Mouse (Mus musculus) kidney, postnatal 4 days (tissue): Measurements from ENCODE around the gene Ptgir.

ENCODE experiments used
- DNase-seq, 2 experiments: peaks; one replicate each; pipeline ENCODE4 v3.0.0; 2021; ENCODE audit warnings: mixed read lengths in 2 of 2

The Ptgir gene

DNA sequence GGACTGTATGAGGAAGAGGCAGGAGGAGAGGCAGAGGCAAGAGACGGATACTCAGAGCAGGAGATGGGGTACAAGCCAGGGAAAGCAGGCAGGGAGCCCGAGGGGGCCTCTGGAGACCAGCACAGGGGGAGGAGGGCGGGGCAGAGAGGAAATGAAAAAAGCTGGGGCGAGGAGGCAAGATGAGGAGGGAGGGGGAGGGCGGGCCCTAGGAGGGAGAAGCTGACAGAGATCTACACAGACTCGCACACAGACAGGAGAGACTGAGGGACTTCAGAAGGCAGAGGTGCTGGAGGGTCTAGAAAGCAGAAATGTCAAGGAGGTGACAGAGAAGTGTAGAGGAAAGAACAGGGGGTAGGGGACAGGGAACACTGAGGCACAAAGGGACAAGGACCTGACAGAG, at the start of gene Ptgir:
Gene Ptgir, plus strand, starts transcription at position 210 of the 400 bp plus-strand sequence.
- DNase-seq: peak; percentile 73 to 81

GRCm38 (mm10) chr7:16858336-16858735, 48.0 kb upstream of the Ptgir start:
- DNase-seq: peak; percentile 64 to 72

- DNase-seq: peak; percentile 75 to 76
Measured at GRCm38 (mm10) chr7:16859902-16860651, 46.2 kb upstream of the Ptgir start.

- no peak for DNase-seq
Measured at GRCm38 (mm10) chr7:16867488-16867887, 38.8 kb upstream of the Ptgir start.

DNA sequence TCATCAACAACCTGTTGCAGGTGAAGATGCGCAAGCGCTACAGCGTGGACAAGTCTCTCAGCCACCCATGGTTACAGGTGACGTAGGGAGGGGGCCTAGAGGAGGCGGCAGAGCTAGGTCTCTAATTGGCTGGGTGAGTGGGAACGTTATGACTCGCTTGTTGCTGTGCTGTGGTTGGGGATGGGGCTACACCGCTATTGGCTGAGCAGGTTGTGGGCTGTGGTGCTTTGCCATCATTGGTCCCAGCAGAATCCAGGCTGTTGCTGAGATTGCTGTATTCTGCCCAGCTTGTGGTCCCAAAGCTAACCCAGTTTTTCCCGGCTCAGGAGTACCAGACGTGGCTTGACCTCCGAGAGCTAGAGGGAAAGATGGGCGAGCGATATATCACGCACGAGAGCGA, 36.8 kb upstream of the Ptgir start:
- DNase-seq: peak; percentile 66 to 78

DNA sequence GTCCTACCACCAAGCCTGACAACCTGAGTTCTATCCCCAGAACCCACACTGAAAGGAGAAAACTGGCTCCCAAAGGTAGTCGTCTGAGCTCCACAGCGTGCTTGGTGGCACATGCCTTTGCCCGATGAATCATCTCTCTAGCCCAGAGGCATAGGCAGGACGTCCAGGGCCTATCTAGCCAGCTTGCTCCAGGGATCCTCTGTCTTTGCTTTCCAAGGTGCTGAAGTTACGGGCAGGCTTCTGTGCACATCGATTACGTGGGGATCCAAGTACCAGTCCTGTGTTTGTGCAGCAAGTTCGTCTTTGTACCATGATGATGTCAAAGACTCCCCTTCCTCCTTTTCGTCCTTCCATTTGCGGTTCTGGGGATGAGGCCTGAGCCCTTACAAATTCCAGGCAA, 34.7 kb upstream of the Ptgir start:
- DNase-seq: no peak

DNA sequence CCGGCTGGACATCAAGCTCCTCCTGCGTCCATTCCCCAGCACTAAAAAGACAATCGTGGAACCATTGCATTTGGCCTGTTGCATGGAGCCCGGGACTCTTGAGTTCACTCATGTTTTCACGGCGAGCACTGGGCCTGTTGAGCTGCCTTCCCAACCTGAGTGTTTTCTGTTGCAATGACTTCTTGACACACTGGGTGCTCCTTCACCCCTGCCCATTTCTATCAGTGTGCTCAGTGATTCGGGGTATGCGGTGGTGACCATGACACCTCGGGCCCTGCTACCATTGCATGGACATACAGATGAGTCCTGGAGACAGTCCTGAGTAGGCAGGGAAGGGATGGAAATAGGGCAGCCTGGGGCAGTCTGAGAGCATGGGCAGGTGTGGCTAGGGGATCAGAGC, 33.8 kb upstream of the Ptgir start:
- DNase-seq: no peak

GRCm38 (mm10) chr7:16873392-16873791, 32.9 kb upstream of the Ptgir start:
- DNase-seq: no peak

GRCm38 (mm10) chr7:16874190-16874589, 32.1 kb upstream of the Ptgir start:
- DNase-seq: peak; percentile 84 to 87

DNA sequence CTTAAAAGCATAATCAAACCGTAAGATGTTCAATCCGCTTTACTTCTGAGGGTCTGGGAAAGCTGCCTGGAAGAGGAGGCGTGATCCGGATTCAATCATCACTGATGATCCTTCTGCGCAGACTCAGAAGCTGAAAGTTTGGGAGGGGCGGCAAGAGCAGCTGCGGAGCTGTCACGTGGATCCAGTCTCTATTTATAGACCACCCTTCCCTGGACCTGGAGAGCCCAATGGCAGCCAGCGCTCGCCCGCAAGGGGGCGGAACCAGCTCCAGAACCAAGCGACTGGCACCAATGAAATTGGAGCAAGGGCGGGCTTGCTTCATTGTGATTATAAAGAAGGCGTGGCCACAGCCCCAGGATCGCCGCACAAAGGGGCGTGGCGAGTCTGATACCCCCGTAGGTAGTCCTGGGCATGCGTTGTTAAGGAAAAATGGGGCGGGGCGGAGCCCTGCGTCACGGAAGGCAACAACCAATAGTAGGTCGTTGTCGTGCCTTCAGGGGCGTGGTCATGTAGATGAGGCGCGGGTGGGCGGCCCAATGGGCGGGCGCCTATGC, 31.5 kb upstream of the Ptgir start:
- peak; percentile 99 to 100 for DNase-seq

DNA sequence AGATGAGACGGTGACA, 31.2 kb upstream of the Ptgir start, which contains the start of gene Dact3:
Gene Dact3, plus strand, starts transcription at position 8 of the 16 bp plus-strand sequence.
- no peak for DNase-seq

GRCm38 (mm10) chr7:16875326-16875725, 31.0 kb upstream of the Ptgir start:
- no peak for DNase-seq

DNA sequence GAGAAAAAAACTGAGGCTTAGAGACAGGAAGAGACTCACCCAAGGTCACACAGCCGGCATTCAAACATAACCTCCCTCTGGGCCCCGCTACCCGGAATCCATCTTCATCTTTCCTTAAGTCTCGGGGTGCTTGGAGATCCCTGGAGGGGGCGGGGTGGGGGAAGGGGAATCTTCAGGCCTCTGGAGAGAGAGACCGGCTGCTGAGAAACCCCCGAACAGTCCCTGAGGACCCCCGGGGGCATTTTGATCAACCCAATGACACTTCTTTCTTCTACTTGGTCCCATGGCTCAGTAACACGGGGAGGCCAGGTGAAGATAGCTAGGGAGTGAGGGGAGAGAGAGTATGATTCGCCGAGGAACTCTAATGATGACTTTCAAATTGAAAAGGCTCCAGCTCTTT, 30.3 kb upstream of the Ptgir start:
- DNase-seq: no peak

GRCm38 (mm10) chr7:16876608-16877007, 29.7 kb upstream of the Ptgir start:
- DNase-seq: peak; percentile 71 to 77

DNA sequence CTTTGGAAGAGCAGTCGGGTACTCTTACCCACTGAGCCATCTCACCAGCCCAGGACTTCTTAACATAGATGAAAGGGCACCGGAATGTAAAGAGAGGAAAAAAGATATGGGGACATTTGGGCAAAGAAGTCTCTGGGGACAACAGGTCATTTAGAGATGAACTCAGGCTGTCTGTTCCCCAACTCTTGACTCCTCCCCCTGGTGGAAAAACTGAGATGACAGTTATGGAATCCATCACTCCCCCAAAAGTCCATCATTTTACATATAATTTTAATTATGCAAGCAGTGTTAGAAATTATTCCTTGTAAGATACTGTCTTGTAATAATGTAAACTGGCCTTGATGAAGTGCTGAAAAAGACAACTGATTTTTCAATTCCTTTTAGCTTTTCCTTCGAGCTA, 28.6 kb upstream of the Ptgir start:
- DNase-seq: no peak

DNA sequence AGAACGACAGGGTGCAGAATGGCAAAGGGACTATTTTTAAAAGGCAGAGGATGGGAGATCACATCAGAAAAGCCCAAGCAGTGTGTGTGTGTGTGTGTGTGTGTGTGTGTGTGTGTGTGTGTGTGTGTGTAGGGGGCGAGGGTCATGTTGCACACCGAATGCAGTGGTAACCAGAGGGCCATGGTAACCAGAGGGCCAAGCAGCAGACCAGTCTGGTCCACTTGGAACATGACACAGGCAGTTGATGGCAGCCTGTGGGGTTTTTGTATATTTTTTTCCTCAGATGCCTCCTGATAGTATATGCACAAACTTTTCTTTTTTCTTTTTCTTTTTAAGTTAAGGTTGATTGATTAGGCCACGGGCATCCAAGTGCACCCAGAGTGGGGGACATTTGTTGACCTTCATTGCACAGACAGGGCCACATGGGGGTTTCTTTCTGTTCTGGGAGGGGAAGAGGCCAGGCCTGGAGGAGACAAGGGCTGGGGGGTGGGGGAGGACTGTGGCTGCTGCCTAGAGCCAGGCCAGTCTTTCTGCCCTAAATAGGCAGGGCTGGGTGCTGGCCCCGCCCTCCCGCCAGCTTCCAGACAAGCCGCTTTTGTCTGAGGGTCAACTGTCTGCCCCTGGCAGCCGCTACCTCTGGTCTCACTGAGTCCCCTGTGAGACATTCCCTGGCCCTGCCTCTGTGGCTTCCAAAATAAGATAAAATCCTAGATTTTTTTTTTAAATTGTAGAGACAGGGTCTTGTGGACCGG, 26.3 kb upstream of the Ptgir start:
- DNase-seq: peak; percentile 61 to 73

DNA sequence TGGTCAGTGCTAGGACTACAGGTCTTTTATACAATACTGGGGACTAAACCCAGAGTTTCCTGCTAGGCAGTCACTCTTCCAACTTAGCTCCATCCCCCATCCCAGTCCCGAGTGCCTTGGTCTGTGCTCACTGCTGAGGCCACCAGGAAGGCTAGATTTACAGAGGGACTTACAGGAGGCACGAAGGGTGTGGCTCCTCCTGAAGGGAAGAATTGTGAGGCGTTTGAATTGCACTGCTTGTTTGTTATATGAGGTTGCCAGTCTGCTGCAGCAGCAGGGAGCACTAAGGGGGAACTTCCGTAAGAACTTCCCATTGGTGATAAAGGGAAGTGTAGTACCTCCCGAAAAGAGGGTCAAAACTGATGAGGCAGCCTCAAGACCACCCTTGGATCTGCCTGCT, 25.7 kb upstream of the Ptgir start:
- DNase-seq: no peak

DNA sequence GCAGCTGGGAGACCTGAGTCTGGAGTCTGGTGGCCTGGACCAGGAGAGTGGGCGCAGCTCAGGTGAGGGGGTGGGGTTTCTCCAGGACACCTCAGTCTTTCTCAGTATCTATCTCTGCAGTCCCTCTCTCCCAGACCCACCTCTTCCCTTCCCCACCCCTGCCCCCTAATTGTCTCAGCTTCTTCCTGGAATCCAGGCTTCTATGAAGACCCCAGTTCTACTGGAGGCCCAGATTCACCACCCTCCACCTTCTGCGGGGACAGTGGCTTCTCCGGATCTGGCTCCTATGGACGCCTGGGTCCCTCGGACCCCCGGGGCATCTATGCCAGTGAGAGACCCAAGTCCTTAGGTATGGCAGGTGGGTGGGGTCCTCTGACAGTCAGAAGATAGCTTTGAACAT, 23.1 kb upstream of the Ptgir start:
- no peak for DNase-seq

- no peak for DNase-seq
Measured at GRCm38 (mm10) chr7:16884334-16884733, 22.0 kb upstream of the Ptgir start.

DNA sequence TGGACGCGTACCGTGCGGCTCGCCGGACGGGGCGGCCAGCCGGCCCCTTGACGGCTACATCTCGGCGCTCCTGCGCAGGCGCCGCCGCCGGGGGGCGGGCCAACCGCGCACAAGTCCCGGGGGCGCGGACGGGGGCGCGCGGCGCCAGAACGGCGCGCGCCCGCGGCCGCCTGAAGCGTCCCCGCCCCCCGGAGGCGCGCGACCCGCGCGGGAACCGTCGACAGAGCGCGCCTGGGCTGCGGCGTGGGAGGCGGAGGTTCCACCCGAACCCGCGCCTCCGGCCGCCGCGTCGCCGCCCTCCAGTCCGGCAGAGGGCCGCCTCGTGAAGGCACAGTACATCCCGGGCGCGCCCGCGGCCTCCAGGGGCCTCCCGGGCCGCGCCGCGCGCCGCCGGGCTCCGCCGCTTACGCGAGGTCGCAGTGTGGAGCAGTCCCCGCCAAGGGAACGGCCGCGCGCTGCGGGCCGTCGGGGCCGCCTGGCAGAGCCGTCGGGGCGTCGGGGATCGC, 21.0 kb upstream of the Ptgir start:
- peak in 1 of 2 experiments; percentile 55 for DNase-seq

DNA sequence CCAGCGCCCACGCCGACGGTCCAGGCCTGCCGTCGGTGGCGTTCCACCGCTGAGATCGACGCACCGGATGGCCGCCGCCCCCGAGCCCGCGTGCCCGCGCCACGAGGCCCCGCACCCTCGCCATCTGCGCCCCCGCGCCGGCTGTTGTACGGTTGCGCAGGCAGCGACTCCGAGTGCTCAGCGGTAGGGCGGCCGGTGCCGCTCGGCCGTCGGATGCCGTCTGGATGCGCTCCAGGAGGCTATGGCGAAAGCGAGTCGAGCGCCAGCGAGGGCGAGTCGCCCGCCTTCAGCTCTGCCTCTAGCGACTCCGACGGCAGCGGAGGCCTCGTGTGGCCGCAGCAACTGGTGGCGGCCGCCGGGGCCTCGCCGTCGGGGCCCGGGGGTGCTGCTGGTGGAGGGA, 20.4 kb upstream of the Ptgir start:
- no peak for DNase-seq

DNA sequence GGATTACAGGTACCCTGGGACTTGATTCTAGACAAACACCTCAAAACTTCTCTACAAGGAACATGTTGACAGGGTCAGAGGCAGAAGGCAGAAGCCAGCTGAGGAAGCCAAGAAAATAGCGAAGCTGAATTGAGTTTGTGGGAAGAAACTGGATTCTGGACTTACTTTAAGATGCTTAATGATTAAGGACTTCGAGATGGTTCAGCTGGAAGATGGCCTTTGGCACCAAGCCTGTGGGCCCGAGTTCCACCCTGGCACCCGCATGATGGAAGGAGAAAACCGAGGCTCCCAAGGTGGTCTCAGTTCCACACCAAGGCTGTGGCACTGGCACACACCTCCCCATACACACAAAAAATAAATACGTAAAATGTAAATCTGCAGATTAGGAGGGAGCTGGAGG, 15.8 kb upstream of the Ptgir start:
- peak; percentile 67 to 76 for DNase-seq

DNA sequence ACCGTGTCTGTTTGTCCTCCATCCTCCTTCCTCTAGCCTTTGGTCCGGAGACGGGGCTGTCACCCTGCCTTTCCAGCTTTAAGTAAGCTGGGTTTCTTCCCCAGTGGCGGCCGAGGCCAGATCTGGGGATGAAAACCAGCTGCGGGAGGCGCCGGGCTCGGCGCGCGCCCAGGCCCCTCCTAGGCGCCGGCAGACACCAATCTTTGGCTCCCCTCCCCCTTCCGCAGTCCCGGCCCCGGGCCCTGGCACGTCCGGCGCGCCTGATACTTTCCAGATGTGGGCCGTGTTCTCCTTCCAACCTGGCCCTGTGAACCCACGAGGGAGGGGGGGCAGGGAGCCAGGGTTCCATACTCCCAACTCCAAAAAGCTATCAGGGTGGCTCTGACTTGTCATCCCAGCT, 15.3 kb upstream of the Ptgir start:
- DNase-seq: peak; percentile 90 to 92

DNA sequence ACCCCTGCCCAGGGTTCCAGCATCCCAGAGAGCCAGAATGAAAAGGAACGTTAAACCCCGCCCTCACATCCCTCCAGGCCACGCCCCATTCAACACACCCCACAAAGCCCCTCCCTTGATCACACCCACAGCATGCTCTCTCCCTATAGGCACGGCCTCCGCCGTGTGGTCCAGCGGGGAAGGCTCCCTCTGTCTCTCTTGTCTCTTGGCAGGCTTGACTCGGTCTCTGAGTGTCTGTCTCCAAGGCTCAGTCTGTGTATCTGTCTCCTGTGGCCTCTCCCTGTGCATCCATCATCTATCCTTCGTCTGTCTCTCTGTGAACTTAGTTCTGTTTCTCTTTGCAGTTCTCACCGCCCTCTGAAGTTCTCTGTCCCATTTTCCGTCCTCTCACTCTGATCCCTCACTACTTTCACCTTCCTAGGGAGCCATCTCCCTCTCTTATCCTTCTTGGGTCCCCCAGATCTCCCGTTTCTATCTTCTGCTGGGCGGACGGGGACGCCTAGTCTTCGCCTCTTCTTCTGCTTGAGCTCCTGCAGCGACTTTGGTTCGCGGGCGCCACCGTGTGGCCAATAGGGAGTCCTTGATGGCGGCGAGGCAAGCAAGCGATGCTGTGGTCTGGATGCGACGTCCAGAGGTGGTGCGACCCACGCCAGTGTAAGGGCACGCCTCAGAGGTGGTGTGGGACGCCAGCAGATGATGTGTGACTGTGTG, 14.5 kb upstream of the Ptgir start, which contains the start of gene Gng8:
Gene Gng8, plus strand, starts transcription at position 146 of the 711 bp plus-strand sequence.
- DNase-seq: peak; percentile 93 to 95
